Mouse (Mus musculus) heart, postnatal 0 days (tissue): ENCODE measurements around the gene Olfr114. TPM values are rescaled to one million over a fixed set of nuclear protein-coding genes. Genes with fewer than 3 reads are reported as not detected.

Experiments used
- ATAC-seq: fragments of 200-750 bp; cut with Nextera tagmentation; 2 replicates; pipeline ENCODE4 v1.8.0; 2017; ENCODE audit warnings: low read depth, moderate number of reproducible peaks, moderate library complexity; ENCODE audit not compliant: insufficient read depth
- DNase-seq: peaks from one replicate; pipeline ENCODE4 v3.0.0-alpha.2; 2016; ENCODE audit warnings: low spot score
- H3K27ac ChIP-seq: fragments of 300-500 bp; sonication (generic); 2 replicates; pipeline ENCODE4 v1.5.1; 2014; ENCODE audit warnings: low read depth, mild to moderate bottlenecking
- H3K27me3 ChIP-seq: fragments of 300-500 bp; sonication (generic); 2 replicates; pipeline ENCODE4 v1.6.1; 2014; ENCODE audit warnings: low read length, mixed read lengths; ENCODE audit not compliant: control insufficient read depth, insufficient read depth
- H3K36me3 ChIP-seq: fragments of 300-500 bp; sonication (generic); replicated peaks from 2 replicates; pipeline ENCODE4 v1.6.1; 2014; ENCODE audit warnings: low read length, mixed read lengths; ENCODE audit not compliant: control insufficient read depth, insufficient read depth
- H3K4me1 ChIP-seq: fragments of 300-500 bp; sonication (generic); 2 replicates; pipeline ENCODE4 v1.6.1; 2014; ENCODE audit warnings: antibody characterized with exemption; ENCODE audit not compliant: control insufficient read depth, insufficient read depth
- H3K4me2 ChIP-seq: fragments of 300-500 bp; sonication (generic); 2 replicates; pipeline ENCODE4 v1.6.1; 2014; ENCODE audit warnings: low read depth, mild to moderate bottlenecking, low read length, moderate library complexity
- H3K4me3 ChIP-seq: fragments of 300-500 bp; sonication (generic); 2 replicates; pipeline ENCODE4 v1.5.1; 2014; ENCODE audit warnings: low read depth, low read length
- H3K9ac ChIP-seq: fragments of 300-500 bp; sonication (generic); replicated peaks from 2 replicates; pipeline ENCODE4 v1.6.1; 2014; ENCODE audit warnings: low read depth, low read length, mixed read lengths
- H3K9me3 ChIP-seq: fragments of 300-500 bp; sonication (generic); replicated peaks from 2 replicates; pipeline ENCODE4 v1.6.1; 2016; ENCODE audit warnings: low read length; ENCODE audit not compliant: control insufficient read depth
- CTCF ChIP-seq: IDR thresholded peaks from 2 replicates; pipeline ENCODE4 v1.5.1; 2016; ENCODE audit warnings: antibody characterized with exemption, control low read depth, low read depth
- EP300 ChIP-seq: IDR thresholded peaks from 2 replicates; pipeline ENCODE4 v1.6.1; 2016; ENCODE audit warnings: antibody characterized with exemption, low read depth
- WGBS: fragments of 180-500 bp; shearing (Covaris S2); extraction: QIAGEN DNeasy Blood & Tissue Kit; methylation state at CpG from one replicate; pipeline ENCODE4 v1.1.7; 2014; 5-methylcytosine and 5-hydroxymethylcytosine counted together
- polyA plus RNA-seq: library from polyadenylated mRNA; unstranded; fragments of >200 nt; fragmentation: Nextera tagmentation; extraction: Ambion mirVana; gene quantifications from 2 replicates; pipeline ENCODE4 v1.2.1, GENCODE M21; 2015
- total RNA-seq: library from RNA; depleted of rRNA; stranded (reverse); fragments of >200 nt; gene quantifications from 2 replicates; pipeline ENCODE4 v1.2.3, GENCODE M21; 2014; ENCODE audit warnings: low replicate concordance; rRNA removed

Gene Olfr114
- total and polyA plus RNA-seq, 2 experiments from 2014 or later = not detected

DNA sequence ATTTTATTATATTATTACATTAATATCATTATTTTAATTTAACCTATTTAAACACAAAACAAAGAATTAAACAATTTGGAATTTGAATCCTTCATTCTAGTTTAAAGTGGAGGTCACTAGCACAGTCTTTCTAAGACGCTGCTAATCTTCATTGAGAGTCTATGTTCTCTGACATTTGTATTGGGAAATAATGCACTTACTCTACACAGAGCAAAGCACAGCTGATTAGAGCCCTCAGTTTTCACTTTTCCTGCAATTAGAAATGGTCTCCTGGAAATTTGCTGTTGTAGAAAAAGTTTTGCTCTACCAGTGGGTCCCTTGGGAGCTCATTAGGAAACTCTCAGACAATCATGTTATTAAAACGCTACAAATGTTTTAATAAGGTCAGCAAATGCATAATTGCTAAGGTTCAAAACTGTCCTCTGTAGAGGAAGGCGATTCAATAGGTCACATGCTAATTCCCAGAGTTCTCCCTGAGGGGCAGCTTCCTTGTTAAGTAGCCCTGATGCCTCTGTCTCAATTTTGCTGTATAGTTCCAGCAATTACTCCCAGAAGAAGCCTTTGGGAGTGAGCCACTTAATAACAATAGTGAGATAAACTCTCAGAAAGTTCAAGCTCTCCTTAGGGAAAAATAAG is 48.6 kb downstream of the Olfr114 start:
- H3K4me1 ChIP-seq = no peaks in the 10 kb centered on the region
- no peak overlapping the region for H3K9ac ChIP-seq
- H3K36me3 ChIP-seq = no peaks in the 10 kb centered on the region
- H3K27me3 ChIP-seq = no peaks in the 10 kb centered on the region
- H3K4me2 ChIP-seq = no peak overlapping the region
- WGBS = 49% methylated on average over 3 of the region's 3 CpGs
- no peak for TF ChIP-seq CTCF
- TF ChIP-seq EP300 = no peak
- ATAC-seq (no peak), DNase-seq (no peak)
- no peak overlapping the region for H3K27ac ChIP-seq
- H3K4me3 ChIP-seq = no peak overlapping the region
- H3K9me3 ChIP-seq = no peaks in the 10 kb centered on the region

DNA sequence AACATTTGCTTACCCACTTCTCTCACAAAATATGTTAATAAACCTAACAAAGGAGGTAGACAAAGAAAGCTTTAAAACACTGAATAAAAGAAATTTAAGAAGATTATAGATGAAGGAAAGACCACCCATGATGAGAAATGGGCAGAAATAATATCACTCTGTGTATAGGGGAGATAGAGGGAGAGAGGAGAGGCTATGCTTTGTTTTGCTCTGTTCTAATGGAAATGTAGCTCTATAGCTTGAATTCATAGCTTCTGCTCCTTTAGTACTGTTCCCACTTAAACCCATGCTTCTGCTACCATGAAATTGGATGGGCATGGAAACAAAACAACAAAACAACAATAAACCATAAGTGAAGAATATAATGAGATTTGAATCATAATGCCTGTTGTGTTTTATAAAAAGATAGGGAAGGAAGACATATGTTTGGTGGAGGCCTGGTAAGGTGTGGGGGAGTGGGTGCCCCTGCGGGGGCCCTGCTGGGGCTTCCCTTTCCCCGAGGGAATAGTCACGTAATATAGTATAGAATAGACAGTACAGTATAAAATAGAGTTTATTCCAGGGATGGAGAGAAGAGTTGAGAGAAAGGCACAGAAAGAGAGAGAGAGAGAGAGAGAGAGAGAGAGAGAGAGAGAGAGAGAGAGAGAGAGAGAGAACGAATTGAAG is 51.0 kb downstream of the Olfr114 start:
- 64% methylated on average over 4 of the region's 4 CpGs for WGBS
- Histone ChIP-seq H3K27ac (no peak overlapping the region), H3K9ac (no peak overlapping the region), H3K36me3 (no peaks in the 10 kb centered on the region), H3K27me3 (no peaks in the 10 kb centered on the region), H3K9me3 (no peaks in the 10 kb centered on the region), H3K4me1 (no peaks in the 10 kb centered on the region), H3K4me3 (no peak overlapping the region), H3K4me2 (no peak overlapping the region)
- DNase-seq (no peak), ATAC-seq (no peak)
- TF ChIP-seq EP300 (no peak), CTCF (no peak)

Other genes starting within 250 kb of the Olfr114 start
- not detected in 2 replicates for gene Olfr104-ps, start 233.2 kb downstream of the Olfr114 start, total RNA-seq
- not detected in 2 replicates for gene Olfr104-ps, start 233.2 kb downstream of the Olfr114 start, polyA plus RNA-seq
- not detected in 2 replicates for gene Olfr105-ps, start 213.7 kb downstream of the Olfr114 start, total RNA-seq
- not detected in 2 replicates for gene Olfr105-ps, start 213.7 kb downstream of the Olfr114 start, polyA plus RNA-seq
- not detected in 2 replicates for gene Olfr106-ps, start 202.3 kb downstream of the Olfr114 start, total RNA-seq
- not detected in 2 replicates for gene Olfr106-ps, start 202.3 kb downstream of the Olfr114 start, polyA plus RNA-seq
- not detected in 2 replicates for gene Olfr107, start 193.5 kb downstream of the Olfr114 start, total RNA-seq
- gene Olfr107, start 193.5 kb downstream of the Olfr114 start, polyA plus RNA-seq = not detected in 2 replicates
- not detected in 2 replicates for gene Olfr108, start 147.3 kb downstream of the Olfr114 start, total RNA-seq
- not detected in 2 replicates for gene Olfr108, start 147.3 kb downstream of the Olfr114 start, polyA plus RNA-seq
- gene Olfr109, start 133.8 kb downstream of the Olfr114 start, total RNA-seq = not detected in 2 replicates
- gene Olfr109, start 133.8 kb downstream of the Olfr114 start, polyA plus RNA-seq = not detected in 2 replicates
- not detected in 2 replicates for gene H2-M2, start 109.2 kb downstream of the Olfr114 start, total RNA-seq
- not detected in 2 replicates for gene H2-M2, start 109.2 kb downstream of the Olfr114 start, polyA plus RNA-seq
- gene Olfr110, start 100.3 kb downstream of the Olfr114 start, total RNA-seq = not detected in 2 replicates
- not detected in 2 replicates for gene Olfr110, start 100.3 kb downstream of the Olfr114 start, polyA plus RNA-seq
- gene Olfr111, start 84.7 kb downstream of the Olfr114 start, total RNA-seq = not detected in 2 replicates
- not detected in 2 replicates for gene Olfr111, start 84.7 kb downstream of the Olfr114 start, polyA plus RNA-seq
- not detected in 2 replicates for gene Olfr112, start 23.3 kb downstream of the Olfr114 start, total RNA-seq
- gene Olfr112, start 23.3 kb downstream of the Olfr114 start, polyA plus RNA-seq = not detected in 2 replicates
- gene Olfr113, start 15.1 kb downstream of the Olfr114 start, total RNA-seq = not detected in 2 replicates
- not detected in 2 replicates for gene Olfr113, start 15.1 kb downstream of the Olfr114 start, polyA plus RNA-seq
- not detected in 2 replicates for gene Olfr115, start 34.4 kb upstream of the Olfr114 start, total RNA-seq
- gene Olfr115, start 34.4 kb upstream of the Olfr114 start, polyA plus RNA-seq = not detected in 2 replicates
- gene Olfr116, start 34.5 kb upstream of the Olfr114 start, total RNA-seq = not detected in 2 replicates
- not detected in 2 replicates for gene Olfr116, start 34.5 kb upstream of the Olfr114 start, polyA plus RNA-seq
- gene Olfr117, start 71.0 kb upstream of the Olfr114 start, total RNA-seq = not detected in 2 replicates
- gene Olfr117, start 71.0 kb upstream of the Olfr114 start, polyA plus RNA-seq = not detected in 2 replicates
- not detected in 2 replicates for gene Olfr118, start 74.2 kb upstream of the Olfr114 start, total RNA-seq
- gene Olfr118, start 74.2 kb upstream of the Olfr114 start, polyA plus RNA-seq = not detected in 2 replicates
- not detected in 2 replicates for gene Olfr119, start 103.8 kb upstream of the Olfr114 start, total RNA-seq
- gene Olfr119, start 103.8 kb upstream of the Olfr114 start, polyA plus RNA-seq = not detected in 2 replicates
- gene Olfr120, start 129.1 kb upstream of the Olfr114 start, total RNA-seq = not detected in 2 replicates
- not detected in 2 replicates for gene Olfr120, start 129.1 kb upstream of the Olfr114 start, polyA plus RNA-seq
- gene Olfr121, start 156.1 kb upstream of the Olfr114 start, total RNA-seq = not detected in 2 replicates
- not detected in 2 replicates for gene Olfr121, start 156.1 kb upstream of the Olfr114 start, polyA plus RNA-seq
- not detected in 2 replicates for gene Olfr122, start 175.9 kb upstream of the Olfr114 start, total RNA-seq
- not detected in 2 replicates for gene Olfr122, start 175.9 kb upstream of the Olfr114 start, polyA plus RNA-seq
- gene Olfr123, start 200.8 kb upstream of the Olfr114 start, total RNA-seq = not detected in 2 replicates
- not detected in 2 replicates for gene Olfr123, start 200.8 kb upstream of the Olfr114 start, polyA plus RNA-seq
- gene Olfr124, start 207.1 kb upstream of the Olfr114 start, total RNA-seq = not detected in 2 replicates
- not detected in 2 replicates for gene Olfr124, start 207.1 kb upstream of the Olfr114 start, polyA plus RNA-seq
- not detected in 2 replicates for gene Olfr125, start 240.2 kb upstream of the Olfr114 start, total RNA-seq
- gene Olfr125, start 240.2 kb upstream of the Olfr114 start, polyA plus RNA-seq = not detected in 2 replicates